Mouse (Mus musculus) adrenal gland, adult 18-20 months (tissue): ENCODE measurements at regions not wholly inside any gene's neighbourhood (a gene's known extent, or its start where the extent isn't known, plus 50 kb on each side); places are given as distances from the start of the nearest gene placed in this dataset.
A peak's percentile ranks its signal among the peaks of the same experiment; 100 is the strongest.
"Not testable (repeated sequence)": the region's sequence is repeated elsewhere in the genome, so short reads cannot be mapped to it uniquely, and the experiment has no call there.

Experiments used
- DNase-seq, 2 experiments: peaks; one replicate each; pipeline ENCODE4 v3.0.0; 2021 to 2022; ENCODE audit warnings: low spot score in 2 of 2

DNA sequence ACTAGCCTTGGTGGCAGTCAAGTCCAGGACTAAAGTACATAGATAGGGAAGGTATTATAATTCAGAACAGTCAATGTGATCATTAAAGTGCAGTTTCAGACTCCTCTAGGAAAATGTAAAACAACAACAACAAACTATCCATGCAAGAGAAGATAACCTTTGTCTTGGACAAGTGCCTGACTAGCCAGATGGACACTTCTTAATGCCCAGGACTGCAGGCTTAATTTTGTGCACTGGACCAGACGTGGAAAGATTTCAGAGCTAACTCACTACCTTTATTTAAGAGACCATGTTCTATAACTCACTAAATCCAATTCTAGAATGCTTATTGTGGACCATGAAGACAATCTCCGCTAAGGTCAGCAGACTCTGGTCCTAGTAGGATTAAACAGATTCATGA, 215.6 kb upstream of the Stxbp5 start:
- DNase-seq: no peak

DNA sequence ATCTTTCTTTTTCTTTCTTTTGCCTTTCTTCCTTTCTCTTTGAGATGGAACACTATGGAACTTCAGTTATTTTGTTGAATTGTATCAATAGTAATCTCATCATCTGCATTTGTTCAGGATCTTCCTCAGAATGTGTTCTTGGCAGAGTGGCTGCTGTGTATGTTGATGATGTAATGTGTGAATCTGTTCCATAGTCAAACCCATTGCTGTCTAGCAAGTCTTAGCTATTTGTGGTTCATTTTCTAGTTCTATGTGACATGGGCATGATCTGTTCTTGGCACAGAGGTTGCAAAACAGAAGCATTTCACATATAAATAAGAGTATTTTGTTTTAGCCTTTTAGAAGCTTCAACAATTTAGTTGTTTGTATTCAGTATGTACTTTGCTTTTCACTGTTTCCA, 212.4 kb upstream of the Stxbp5 start:
- no peak for DNase-seq

DNA sequence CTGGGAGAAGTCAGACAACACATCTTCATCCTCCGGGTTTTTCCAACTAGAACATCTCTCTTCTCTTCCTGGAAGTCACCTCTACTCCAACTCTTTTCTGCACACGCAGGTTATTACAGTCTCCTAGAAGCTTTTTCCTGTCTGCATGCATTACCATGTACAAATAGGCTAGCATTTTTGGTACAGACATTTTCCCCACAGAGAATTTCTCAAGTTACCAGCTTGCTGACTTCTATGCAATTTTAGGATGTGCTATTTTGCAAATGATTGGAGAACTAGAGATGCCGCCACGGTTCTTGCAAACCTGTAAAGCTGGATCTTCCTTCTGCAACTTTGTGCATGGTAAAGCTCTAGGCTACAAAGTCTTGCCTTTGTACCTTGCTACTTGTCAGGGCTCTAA, 210.2 kb upstream of the Stxbp5 start:
- DNase-seq: no peak

DNA sequence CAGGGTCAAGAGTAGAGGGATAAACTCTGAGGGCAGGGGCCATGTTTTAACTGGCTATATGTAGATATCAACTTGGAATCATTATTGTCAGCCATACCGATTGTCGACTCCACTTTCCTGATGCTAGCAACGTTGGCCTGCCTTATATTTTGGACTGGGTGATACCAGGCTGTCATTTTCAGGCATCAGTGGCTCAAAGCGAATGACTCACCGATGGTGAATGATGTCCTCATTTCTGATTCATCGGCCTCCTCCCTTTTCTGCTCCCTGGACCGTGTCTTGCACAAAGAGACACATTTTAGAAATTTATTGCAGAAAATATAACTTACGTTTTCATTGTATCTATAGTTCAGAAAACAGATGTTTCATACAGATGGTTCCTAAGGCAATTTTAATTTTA, 209.0 kb upstream of the Stxbp5 start:
- no peak for DNase-seq

DNA sequence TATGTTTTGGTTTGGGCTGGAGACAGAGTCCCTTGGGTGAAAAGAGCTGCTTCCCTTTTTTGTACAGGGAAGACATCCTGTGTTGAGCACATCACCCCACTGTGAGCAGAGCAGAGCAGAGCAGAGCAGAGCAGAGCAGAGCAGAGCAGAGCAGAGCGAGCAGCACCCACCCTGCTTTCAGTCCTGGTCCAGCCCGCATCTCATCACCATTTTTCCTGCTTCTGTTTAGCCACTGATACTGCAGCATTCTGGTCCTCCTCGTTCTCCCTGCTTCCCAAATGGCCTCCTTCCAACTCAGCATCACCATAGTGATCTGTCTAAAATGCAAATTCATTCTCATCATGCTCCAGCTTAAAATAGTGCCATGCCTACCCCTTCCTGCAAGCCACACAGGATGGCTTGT, 206.2 kb upstream of the Stxbp5 start:
- no peak for DNase-seq

DNA sequence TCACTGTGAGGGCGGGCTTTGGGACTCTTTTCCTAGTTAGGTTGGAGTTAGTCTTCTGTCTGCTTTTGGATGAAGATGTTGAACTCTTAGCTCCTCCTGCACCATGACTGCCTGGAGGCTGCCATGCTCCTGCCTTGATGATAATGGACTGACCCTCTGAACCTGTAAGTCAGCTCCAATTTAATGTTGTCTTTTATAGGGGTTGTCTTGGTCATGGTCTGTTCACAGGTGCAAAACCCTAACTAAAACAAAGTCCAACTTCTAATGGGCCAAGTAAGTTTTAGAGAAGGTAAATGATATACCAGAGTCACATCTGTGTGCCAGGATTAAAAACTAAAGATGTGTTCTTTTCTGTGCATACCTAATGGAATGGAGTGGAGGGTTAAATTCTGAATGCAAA, 205.8 kb upstream of the Stxbp5 start:
- no peak for DNase-seq

DNA sequence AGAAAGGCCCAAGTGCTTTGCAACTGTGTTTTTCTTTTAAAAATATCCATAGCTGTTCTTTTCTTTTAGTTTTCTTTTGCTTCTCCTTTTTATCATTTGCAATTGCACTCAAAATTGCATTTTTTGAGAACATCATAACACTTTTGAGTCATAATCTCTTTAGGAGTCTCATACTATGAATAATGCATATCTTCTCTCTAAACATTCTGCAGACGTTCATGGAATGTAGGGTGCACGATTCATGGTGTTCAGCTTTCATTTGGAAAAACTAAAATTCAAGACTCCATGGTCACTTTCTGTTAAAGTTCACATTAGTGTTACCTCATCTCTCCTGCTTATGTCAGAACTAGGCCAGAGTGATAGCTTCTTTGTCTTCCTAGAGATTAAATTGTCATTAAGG, 200.8 kb upstream of the Stxbp5 start:
- no peak for DNase-seq

DNA sequence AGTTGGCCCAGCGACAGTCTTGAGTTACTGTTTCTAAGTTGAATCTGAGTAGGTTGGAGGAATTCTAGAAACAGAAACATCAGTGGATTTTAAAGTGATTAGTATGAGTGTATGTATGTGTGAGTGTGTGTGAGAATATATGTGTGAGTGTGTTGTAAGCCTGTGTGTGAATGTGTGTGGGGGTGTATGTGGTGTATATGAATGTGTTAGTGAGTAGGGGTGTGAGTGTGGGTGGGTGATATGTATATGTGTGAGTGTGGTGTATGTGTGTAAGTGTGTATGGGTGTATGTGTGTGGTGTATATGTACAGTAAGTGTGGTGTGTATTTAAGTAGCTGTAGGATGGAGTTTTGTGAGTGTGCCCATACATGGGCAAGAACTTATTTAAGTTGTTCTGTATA, 197.6 kb upstream of the Stxbp5 start:
- no peak for DNase-seq

DNA sequence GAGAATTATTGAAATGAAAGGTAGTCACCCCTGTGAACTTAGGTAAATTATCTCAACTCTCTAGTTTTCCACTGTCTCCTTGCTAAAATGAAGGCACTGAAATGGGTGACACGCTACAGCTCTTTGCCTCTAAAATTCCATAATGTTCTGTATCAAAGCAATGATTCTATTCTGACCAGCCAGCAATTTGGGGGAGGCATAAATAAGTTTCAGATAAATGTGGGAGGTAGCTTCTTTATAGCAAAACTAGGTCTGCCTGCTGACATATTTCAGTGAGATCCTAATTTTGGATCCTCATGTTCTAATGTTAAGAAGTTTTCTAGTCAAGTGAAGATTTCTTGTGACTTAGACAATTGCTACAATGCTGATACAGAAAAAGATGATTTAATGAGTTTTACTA, 193.2 kb upstream of the Stxbp5 start:
- no peak for DNase-seq

DNA sequence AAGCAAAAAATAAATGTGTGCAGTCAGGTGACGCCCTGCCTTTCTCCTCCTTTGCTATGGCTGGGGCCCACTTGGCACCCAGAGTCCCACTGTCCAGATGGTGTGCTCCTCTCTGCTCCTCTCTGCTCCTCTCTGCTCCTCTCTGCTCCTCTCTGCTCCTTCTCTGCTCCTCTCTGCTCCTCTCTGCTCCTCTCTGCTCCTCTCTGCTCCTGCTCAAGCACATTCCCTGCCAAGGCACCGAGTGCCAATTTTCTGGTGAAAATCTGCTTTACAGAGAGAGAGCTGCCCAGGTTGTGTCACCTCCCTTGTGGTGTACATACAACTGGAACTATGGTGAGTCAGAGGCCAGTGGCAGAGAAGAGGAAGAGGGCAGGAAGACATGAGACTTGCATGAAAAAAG, 192.8 kb upstream of the Stxbp5 start:
- DNase-seq: no peak

DNA sequence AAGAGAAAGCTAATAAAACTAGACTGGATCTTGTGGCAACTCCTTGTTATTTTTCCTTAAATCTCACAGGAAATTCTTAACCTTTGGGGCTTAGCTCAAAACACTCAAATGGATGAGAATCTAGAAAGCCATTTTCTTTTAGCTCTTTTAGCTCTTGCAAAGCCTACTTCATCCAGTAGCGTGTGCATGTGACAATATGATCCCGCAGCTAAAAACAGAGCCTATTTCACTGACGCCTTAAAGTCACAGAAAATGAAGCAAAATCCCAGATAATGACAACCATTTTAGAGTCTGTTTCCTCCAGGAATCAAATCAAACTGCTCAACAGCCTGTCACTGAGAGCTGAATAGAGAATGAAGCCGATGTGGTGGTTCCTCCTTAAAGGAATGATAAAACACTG, 185.1 kb upstream of the Stxbp5 start:
- no peak for DNase-seq

DNA sequence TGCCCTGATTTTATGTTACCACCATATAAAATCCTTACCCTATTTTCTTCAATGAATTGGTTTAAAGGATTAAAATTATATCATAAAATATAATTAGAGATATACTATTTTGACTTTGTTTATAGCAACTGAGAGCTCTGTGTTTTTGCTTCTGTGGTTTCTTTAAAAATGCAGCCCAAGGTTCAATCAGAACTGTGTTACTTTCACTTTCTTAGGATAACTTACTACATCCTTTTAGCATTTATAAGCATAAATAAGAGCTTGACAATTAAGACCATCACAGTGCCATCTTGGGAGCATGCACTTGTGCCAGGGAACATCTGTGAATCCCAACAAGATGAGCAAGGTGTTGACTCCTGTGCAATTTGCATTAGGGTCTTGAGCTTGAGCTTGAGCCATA, 169.3 kb upstream of the Stxbp5 start:
- no peak for DNase-seq

DNA sequence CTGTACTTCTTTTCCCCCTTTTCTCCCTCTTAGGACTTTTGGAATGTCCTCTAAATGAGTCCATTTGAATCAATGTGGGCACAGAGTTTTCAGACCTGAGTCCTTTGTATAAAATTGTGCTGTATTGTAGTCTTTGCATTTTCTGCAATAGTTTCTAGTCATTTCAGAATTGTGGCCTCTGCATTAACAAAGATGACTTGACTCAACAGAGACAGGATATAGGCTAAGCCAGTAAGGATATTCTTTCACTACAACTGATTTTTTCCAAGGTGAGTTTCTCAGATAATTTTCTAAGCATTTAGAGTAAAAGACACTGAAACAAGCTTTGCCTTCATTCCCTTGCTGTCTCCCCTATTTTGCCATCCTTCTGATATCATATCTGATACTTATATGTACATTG, 168.8 kb upstream of the Stxbp5 start:
- DNase-seq: not testable (repeated sequence)

DNA sequence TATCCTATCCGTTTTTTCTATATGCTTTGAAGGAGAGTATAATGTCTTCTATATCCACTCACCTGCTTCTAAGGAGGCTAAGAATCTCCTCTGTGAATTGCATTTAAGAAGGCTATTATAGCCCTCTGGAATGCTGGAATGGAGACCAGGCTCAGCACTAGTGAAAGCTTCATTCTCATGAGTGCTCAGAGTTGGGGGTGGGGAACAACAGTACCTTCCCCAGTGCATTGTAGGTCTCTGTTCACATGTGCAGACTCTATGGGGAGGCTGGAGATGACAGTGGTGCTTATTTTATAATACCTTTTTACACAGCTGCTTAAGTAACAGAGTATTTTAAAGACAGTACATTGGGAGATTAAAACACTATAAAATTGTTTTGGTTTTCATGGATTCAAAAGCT, 145.9 kb upstream of the Stxbp5 start:
- DNase-seq: no peak

DNA sequence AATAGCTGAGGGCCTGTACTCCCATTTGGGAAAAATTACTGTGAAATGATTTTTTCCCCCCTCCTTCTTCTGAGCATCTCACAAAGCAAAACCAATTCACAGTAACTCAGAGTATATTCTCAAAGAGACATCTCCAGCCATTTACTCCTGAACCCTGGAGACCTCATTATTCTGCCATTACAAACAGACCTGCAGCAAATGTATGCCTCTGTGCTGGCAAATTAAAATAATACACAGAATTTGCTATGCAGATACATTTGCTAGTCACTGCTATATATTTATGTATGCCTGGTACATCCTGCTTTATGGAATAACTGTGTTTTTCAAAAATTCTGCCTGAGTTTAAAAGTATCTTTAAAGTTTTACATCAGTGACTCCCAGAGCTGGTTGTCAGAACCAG, 145.4 kb upstream of the Stxbp5 start:
- no peak for DNase-seq

DNA sequence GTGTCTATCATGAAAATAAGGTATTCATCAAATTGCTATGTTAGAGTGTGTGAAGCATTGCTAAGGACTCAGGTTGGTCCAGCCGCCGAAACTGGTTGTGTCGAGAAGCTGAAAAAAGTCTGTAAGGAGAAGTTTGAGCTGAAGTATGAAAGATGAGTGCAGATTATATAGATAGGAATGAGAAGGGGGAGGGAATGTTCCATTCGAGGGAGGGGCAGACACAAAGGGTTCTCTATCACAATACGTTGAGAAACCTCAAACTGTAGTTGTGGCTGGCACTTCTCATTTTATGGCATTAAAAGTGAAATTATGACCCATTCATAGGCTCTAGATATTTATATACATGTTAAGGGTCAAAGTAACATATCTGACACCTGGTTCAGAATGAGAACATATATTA, 108.4 kb upstream of the Stxbp5 start:
- no peak for DNase-seq

DNA sequence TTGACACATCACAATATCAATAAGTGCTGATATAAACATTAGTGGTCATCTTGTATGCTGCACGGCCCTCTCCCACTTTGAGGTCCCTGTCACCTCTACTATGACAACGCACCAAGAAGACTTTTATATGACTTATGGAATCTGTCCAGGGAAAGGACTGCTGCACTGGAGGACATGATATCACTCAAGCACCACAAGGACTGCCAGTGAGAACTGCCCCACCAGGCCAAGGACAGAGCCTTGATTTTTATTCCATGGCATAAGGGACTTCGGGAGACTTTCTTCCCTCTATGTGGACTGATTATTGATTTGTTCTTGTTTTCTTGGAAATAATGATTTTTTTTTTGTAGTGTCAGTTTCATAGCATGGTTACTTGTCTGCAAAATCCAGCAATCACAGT, 97.7 kb upstream of the Stxbp5 start:
- peak in 1 of 2 experiments; percentile 4 for DNase-seq

DNA sequence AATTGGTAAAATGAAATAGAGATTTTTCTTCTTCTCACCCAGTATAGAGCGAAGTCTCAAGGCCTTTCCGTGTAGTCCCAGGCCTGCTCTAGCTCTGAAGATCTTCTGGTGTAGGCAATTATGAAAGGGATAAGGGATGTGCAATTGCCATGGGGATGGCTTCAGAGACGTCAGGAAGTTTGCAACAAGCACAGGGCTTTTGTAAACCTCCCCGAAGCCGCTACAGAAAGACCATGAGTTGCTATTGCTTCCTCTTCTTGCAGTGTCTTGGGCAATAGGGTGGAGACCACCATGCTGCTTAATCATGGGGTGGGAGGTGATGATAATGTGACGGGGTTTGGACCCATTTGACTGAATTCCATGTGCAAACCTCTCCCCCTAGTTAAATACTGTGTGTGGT, 95.3 kb upstream of the Stxbp5 start:
- no peak for DNase-seq

DNA sequence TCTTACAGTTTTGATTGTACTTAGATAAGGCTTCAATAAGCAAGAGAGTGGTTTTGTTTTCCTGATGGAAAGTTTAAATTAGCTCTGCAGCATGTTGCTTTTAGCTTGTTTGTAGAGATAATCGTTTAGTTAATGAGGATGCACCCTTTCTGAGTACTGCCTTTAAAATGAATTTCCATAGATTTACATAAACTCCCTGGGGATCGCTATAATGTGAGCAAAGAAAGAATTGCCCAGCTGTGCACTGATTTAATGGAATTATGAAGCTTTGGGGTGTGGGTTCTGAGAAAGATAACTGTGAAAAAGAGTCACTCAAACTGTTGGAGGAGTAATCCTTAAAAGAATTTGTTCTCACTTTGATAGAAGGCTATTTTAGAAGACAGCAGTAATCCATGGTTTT, 91.9 kb upstream of the Stxbp5 start:
- no peak for DNase-seq

DNA sequence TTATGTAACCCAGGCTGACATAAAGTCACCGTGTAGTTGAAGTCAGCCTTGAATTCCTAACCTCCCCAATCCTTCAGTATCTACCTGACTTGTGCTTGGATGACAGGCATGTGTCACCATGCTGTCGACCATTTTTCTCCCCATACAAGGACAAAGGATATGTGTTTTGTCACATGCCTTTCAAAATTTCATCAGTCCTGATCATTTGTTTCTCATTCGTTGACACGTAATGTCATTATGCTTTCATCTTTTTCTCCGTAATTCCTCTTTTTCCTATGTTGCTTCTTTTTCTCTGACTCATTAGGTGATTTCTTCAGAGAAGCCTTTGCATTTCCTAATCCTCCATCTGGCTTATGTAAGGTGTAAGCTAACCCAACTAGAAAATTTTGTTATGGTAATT, 84.5 kb upstream of the Stxbp5 start:
- no peak for DNase-seq

DNA sequence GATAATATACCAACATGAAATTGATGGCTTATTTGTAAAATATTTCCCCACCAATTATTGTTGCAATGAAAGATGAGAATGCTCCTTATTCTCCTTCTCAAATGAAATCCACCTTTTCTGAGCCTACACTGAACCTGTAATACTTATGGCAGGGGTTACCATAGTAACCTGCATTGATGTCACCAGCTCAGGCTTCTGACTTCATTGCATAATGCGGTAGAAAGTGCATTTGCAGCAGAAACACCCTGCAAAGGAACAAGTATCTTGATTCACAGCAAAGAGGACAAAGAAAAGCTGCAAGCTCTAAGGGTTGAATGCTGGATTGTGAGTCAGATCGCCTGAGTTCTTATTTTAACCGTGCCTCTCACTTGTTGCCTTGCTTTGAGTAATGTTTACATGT, 75.5 kb upstream of the Stxbp5 start:
- no peak for DNase-seq
